Mouse (Mus musculus): ENCODE measurements around the gene Rai14. TPM values are rescaled to one million over a fixed set of nuclear protein-coding genes. Genes with fewer than 3 reads are reported as not detected.

Gene Rai14
- polyA plus RNA-seq, 1 experiment from 2014 or later: 23.2 TPM

DNA sequence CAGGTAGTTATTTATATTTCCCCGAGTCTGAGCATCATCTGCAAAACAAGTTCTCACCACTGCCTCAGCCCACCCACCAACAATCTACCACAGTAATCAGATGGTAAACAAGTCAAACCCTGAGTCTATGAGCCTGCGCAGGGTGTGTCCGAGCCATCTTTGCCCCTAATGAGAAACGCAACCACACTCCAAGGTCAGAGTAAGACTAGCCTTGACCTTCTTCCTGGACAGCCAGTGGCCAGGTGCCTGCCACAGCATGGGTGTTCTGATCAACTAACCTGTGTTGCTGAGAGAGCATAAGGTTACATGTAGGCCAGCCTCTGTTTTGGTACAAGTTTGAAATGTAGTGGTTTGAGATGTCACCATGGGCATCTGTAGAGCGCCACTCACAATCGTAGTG lies 7.3 kb downstream of the Rai14 start:
- no peak for ATAC-seq (ENCODE audit: insufficient number of reproducible peaks, insufficient read depth, low FRiP score, low read depth)
- Histone ChIP-seq H3K27me3 (ENCODE audit: control insufficient read depth, insufficient read depth, low read length) (no peaks in the 10 kb centered on the region), H3K36me3 (ENCODE audit: control insufficient read depth, insufficient read depth, low read length) (no peaks in the 10 kb centered on the region), H3K9me3 (ENCODE audit: control insufficient read depth, low read depth, low read length) (no peaks in the 10 kb centered on the region), H3K4me2 (replicated peaks; ENCODE audit: low read depth, low read length) (no peak overlapping the region), H3K4me1 (ENCODE audit: control insufficient read depth, insufficient read depth, low read length) (no peaks in the 10 kb centered on the region), H3K4me3 (ENCODE audit: low read depth, low read length) (no peak overlapping the region), H3K9ac (replicated peaks; ENCODE audit: low read depth, low read length) (no peak overlapping the region), H3K27ac (ENCODE audit: low read length) (no peak overlapping the region)
- WGBS: 88% methylated on average over 6 of the region's 6 CpGs

DNA sequence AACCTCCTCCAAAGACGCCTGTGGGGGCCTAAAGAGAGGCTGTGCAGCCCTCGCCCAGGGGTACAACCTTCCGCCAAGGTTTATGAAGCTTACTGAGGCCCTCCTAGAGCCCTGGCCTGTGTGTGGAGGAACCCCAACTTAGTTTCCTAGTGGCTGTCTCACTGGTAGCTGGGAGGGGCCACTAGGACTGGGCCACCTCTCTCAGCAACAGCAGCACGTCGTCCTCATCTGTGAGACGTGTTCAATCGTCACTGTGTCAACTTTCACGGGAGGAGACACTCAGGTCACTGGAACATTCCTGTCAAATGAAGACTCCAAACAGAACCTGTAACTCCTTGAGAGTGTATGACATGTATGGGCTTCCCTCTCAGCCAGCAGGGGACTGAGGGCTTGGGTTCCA lies 8.0 kb downstream of the Rai14 start:
- Histone ChIP-seq H3K27ac (ENCODE audit: low read length) (no peak overlapping the region), H3K9ac (replicated peaks; ENCODE audit: low read depth, low read length) (no peak overlapping the region), H3K4me2 (replicated peaks; ENCODE audit: low read depth, low read length) (no peak overlapping the region), H3K27me3 (ENCODE audit: control insufficient read depth, insufficient read depth, low read length) (no peaks in the 10 kb centered on the region), H3K4me1 (ENCODE audit: control insufficient read depth, insufficient read depth, low read length) (peaks cover 4% of the 10 kb centered on the region), H3K36me3 (ENCODE audit: control insufficient read depth, insufficient read depth, low read length) (no peaks in the 10 kb centered on the region), H3K4me3 (ENCODE audit: low read depth, low read length) (no peak overlapping the region), H3K9me3 (ENCODE audit: control insufficient read depth, low read depth, low read length) (no peaks in the 10 kb centered on the region)
- no peak for ATAC-seq (ENCODE audit: insufficient number of reproducible peaks, insufficient read depth, low FRiP score, low read depth)
- WGBS: 73% methylated on average over 8 of the region's 8 CpGs

DNA sequence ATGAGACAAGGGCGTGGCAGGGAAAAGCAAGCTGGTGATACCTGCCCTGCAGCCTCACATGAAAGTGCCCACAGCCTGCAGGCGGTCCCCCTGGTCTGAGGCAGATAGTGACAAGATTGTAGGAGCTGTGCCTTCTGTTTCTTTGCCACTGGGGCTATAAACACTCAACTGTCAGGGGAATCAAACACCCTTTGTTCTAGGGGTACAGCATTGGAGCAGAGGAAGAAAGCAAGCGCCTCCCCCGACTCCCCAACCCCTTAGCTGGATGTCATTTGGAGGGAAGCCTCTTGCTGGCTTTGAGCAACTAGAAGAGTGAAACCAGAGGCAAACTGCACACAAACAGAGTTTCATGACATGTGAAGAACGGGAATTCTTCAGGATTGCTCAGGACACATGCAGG lies 8.7 kb downstream of the Rai14 start:
- Histone ChIP-seq H3K9me3 (ENCODE audit: control insufficient read depth, low read depth, low read length) (no peaks in the 10 kb centered on the region), H3K4me1 (ENCODE audit: control insufficient read depth, insufficient read depth, low read length) (peaks cover 9% of the 10 kb centered on the region), H3K27me3 (ENCODE audit: control insufficient read depth, insufficient read depth, low read length) (no peaks in the 10 kb centered on the region), H3K9ac (replicated peaks; ENCODE audit: low read depth, low read length) (no peak overlapping the region), H3K4me2 (replicated peaks; ENCODE audit: low read depth, low read length) (no peak overlapping the region), H3K27ac (ENCODE audit: low read length) (no peak overlapping the region), H3K4me3 (ENCODE audit: low read depth, low read length) (no peak overlapping the region), H3K36me3 (ENCODE audit: control insufficient read depth, insufficient read depth, low read length) (no peaks in the 10 kb centered on the region)
- no peak for ATAC-seq (ENCODE audit: insufficient number of reproducible peaks, insufficient read depth, low FRiP score, low read depth)
- 66% methylated on average over 5 of the region's 5 CpGs for WGBS

DNA sequence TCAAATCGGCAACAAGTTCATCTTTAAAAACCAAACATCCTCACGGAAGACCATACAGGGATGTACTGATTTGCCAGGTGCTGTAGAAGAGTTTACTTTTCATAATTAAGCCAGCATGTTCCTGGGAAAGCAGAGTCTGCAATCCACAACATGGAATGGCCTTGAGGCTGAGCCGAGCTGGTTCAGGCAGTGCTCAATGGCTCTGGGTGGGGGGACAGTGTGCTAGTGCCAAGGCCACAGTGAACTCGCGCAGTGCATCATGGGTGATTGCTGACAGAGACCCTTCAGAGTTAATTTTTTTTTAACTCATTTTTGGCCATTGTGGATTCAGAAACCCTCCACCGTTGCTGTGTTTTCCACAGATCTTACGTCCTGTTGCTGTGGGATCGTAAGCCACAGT lies 10.1 kb downstream of the Rai14 start:
- Histone ChIP-seq H3K27me3 (ENCODE audit: control insufficient read depth, insufficient read depth, low read length) (no peaks in the 10 kb centered on the region), H3K4me3 (ENCODE audit: low read depth, low read length) (no peak overlapping the region), H3K4me2 (replicated peaks; ENCODE audit: low read depth, low read length) (no peak overlapping the region), H3K27ac (ENCODE audit: low read length) (no peak overlapping the region), H3K9ac (replicated peaks; ENCODE audit: low read depth, low read length) (no peak overlapping the region), H3K9me3 (ENCODE audit: control insufficient read depth, low read depth, low read length) (no peaks in the 10 kb centered on the region), H3K4me1 (ENCODE audit: control insufficient read depth, insufficient read depth, low read length) (peaks cover 9% of the 10 kb centered on the region), H3K36me3 (ENCODE audit: control insufficient read depth, insufficient read depth, low read length) (no peaks in the 10 kb centered on the region)
- WGBS: 89% methylated on average over 8 of the region's 8 CpGs
- no peak for ATAC-seq (ENCODE audit: insufficient number of reproducible peaks, insufficient read depth, low FRiP score, low read depth)

DNA sequence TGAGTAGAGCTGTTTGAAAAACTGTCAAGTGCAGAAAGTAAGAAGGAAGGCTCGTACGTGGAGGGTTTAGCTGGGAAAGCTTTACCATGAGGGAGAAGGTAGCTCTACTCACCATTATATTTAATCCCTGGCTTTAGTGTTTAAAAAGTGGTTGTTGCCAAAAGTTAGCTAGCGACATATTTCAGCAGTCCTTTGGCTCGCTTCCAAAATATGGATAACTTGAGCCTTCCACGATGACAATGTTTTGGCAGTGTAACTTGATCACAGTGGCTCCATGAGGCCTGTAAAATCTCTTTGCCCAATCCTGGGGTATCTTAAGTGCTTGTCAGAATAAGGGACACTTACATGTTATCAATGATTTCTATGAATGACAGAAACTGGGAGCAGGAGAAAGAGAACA lies 12.9 kb downstream of the Rai14 start:
- no peaks in the 10 kb centered on the region for H3K9me3 ChIP-seq (ENCODE audit: control insufficient read depth, low read depth, low read length)
- 36% methylated on average over 5 of the region's 5 CpGs for WGBS
- ATAC-seq (ENCODE audit: insufficient number of reproducible peaks, insufficient read depth, low FRiP score, low read depth): no peak
- H3K4me2 ChIP-seq (replicated peaks; ENCODE audit: low read depth, low read length): no peak overlapping the region
- no peaks in the 10 kb centered on the region for H3K36me3 ChIP-seq (ENCODE audit: control insufficient read depth, insufficient read depth, low read length)
- H3K27me3 ChIP-seq (ENCODE audit: control insufficient read depth, insufficient read depth, low read length): no peaks in the 10 kb centered on the region
- peak overlapping the region; percentile 27; the same call in 1 of the 2 replicates for H3K27ac ChIP-seq (ENCODE audit: low read length)
- H3K4me1 ChIP-seq (ENCODE audit: control insufficient read depth, insufficient read depth, low read length): peaks cover 9% of the 10 kb centered on the region
- no peak overlapping the region for H3K9ac ChIP-seq (replicated peaks; ENCODE audit: low read depth, low read length)
- H3K4me3 ChIP-seq (ENCODE audit: low read depth, low read length): no peak overlapping the region

DNA sequence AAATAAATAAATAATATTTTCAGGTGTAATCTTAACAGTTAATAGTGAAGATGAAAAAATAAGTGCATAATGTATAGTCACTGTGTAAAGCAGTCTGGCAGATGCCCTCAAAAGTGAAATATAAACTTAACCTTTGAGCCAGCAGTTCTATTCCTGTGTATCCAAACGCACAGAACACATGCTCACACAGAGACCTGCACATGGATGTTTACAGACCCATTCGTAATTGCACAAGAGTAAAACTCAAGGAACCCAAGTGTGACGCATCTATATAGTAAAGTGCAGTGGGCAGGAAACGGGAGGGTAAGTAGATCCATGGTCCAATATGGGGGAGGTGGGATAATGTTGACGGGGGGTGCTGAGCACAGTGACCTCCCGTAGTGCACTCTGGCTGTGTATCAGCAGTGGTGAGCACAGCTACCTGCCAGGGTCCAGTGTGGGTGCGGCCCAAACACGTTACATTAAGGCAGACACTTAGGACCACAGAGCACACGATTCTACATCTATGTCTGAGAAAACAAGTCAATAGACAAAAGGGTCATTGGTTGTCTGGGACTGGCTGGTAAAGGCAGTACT lies 13.4 kb downstream of the Rai14 start:
- H3K36me3 ChIP-seq (ENCODE audit: control insufficient read depth, insufficient read depth, low read length): no peaks in the 10 kb centered on the region
- H3K27ac ChIP-seq (ENCODE audit: low read length): peak overlapping the region; percentile 27; the same call in 1 of the 2 replicates
- peaks cover 9% of the 10 kb centered on the region for H3K4me1 ChIP-seq (ENCODE audit: control insufficient read depth, insufficient read depth, low read length)
- no peak overlapping the region for H3K9ac ChIP-seq (replicated peaks; ENCODE audit: low read depth, low read length)
- H3K4me2 ChIP-seq (replicated peaks; ENCODE audit: low read depth, low read length): no peak overlapping the region
- H3K27me3 ChIP-seq (ENCODE audit: control insufficient read depth, insufficient read depth, low read length): no peaks in the 10 kb centered on the region
- WGBS: 78% methylated on average over 9 of the region's 9 CpGs
- no peaks in the 10 kb centered on the region for H3K9me3 ChIP-seq (ENCODE audit: control insufficient read depth, low read depth, low read length)
- no peak overlapping the region for H3K4me3 ChIP-seq (ENCODE audit: low read depth, low read length)
- no peak for ATAC-seq (ENCODE audit: insufficient number of reproducible peaks, insufficient read depth, low FRiP score, low read depth)

DNA sequence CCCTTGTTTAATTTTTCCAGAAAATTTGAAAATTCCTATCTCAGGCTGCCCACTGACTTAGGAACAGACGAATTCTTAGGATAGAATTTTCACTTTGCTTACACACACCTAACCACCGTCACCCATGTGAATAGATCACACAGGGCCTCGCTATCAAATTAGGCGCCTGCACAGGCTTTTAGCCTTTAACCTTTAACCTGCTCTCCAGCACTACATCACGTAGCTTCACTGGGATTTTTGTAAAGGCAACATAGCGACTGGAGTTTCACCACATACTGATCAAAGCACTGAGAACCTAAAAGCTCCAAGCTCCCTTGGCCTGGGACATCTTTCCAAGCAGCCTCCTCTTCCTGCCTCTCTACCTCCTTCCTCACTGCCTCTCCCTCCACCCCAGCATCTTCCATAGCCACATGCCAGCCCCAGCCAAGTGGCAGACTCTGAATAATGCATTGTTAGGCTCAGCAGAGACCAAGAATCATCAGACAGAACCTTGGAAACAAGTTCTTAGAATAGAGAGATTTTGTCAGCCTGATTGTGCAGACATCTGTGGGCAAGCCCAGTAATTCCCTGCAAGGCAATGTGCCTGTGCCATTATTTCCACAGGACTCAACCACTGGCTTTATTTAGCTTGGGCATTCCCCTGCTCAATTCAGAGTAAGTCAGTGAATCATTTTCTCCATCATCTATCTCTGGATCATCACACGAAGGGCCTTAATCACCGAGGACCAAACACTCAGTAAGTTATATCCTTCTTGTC lies 17.8 kb downstream of the Rai14 start:
- Histone ChIP-seq H3K4me2 (replicated peaks; ENCODE audit: low read depth, low read length) (no peak overlapping the region), H3K4me1 (ENCODE audit: control insufficient read depth, insufficient read depth, low read length) (peaks cover 7% of the 10 kb centered on the region), H3K27ac (ENCODE audit: low read length) (no peak overlapping the region), H3K4me3 (ENCODE audit: low read depth, low read length) (no peak overlapping the region), H3K36me3 (ENCODE audit: control insufficient read depth, insufficient read depth, low read length) (no peaks in the 10 kb centered on the region), H3K9ac (replicated peaks; ENCODE audit: low read depth, low read length) (no peak overlapping the region), H3K9me3 (ENCODE audit: control insufficient read depth, low read depth, low read length) (no peaks in the 10 kb centered on the region), H3K27me3 (ENCODE audit: control insufficient read depth, insufficient read depth, low read length) (no peaks in the 10 kb centered on the region)
- 65% methylated on average over 8 of the region's 8 CpGs for WGBS
- no peak for ATAC-seq (ENCODE audit: insufficient number of reproducible peaks, insufficient read depth, low FRiP score, low read depth)

DNA sequence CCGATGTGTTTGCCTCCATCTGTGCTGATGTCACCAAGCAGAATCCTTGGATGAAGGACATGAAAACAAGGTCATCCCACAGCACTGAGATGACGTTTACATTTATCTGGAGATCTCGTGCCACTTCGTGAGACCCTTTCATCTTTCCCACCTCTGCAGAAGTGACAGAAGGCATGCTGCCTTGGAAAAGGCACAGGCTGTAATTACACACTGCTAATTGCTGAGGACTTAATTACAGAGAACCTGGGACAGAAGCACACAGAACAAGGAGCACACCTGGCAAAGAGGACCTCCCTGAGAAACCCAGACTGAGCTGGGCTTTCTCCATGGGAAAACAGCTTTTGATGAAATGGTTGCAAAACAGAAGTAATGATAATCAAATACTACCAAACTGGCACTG lies 21.8 kb downstream of the Rai14 start:
- Histone ChIP-seq H3K9ac (replicated peaks; ENCODE audit: low read depth, low read length) (no peak overlapping the region), H3K27me3 (ENCODE audit: control insufficient read depth, insufficient read depth, low read length) (no peaks in the 10 kb centered on the region), H3K4me2 (replicated peaks; ENCODE audit: low read depth, low read length) (no peak overlapping the region), H3K4me3 (ENCODE audit: low read depth, low read length) (no peak overlapping the region), H3K36me3 (ENCODE audit: control insufficient read depth, insufficient read depth, low read length) (no peaks in the 10 kb centered on the region; the same call in 1 of the 2 replicates), H3K27ac (ENCODE audit: low read length) (no peak overlapping the region), H3K4me1 (ENCODE audit: control insufficient read depth, insufficient read depth, low read length) (no peaks in the 10 kb centered on the region; the same call in 1 of the 2 replicates), H3K9me3 (ENCODE audit: control insufficient read depth, low read depth, low read length) (no peaks in the 10 kb centered on the region)
- WGBS: 29% methylated on average over 4 of the region's 4 CpGs
- no peak for ATAC-seq (ENCODE audit: insufficient number of reproducible peaks, insufficient read depth, low FRiP score, low read depth)

All from stomach, embryonic 14.5 days (tissue).